Mouse (Mus musculus): ENCODE data around the gene Ackr4. TPM values are rescaled to one million over a fixed set of nuclear protein-coding genes. Genes with fewer than 3 reads are reported as not detected.

Ackr4 gene
- polyA plus RNA-seq, 1 experiment from 2014 or later, result 0.33 TPM

Other genes with a start within 250 kb of the Ackr4 start
- gene Nphp3, start 124.4 kb downstream of the Ackr4 start, polyA plus RNA-seq (2014; fragmentation: Nextera tagmentation; extraction: Ambion mirVana), result 1.9 and 2.2 TPM in 2 replicates
- gene Gm28305, start 86.3 kb downstream of the Ackr4 start, polyA plus RNA-seq (2014; fragmentation: Nextera tagmentation; extraction: Ambion mirVana), result not detected in 2 replicates
- 73.6 and 75.3 TPM in 2 replicates for gene Uba5, start 63.8 kb downstream of the Ackr4 start, polyA plus RNA-seq (2014; fragmentation: Nextera tagmentation; extraction: Ambion mirVana)
- gene Acad11, start 63.6 kb downstream of the Ackr4 start, polyA plus RNA-seq (2014; fragmentation: Nextera tagmentation; extraction: Ambion mirVana), result 7.4 and 8.1 TPM in 2 replicates
- 17.3 and 17.5 TPM in 2 replicates for gene Dnajc13, start 136.0 kb upstream of the Ackr4 start, polyA plus RNA-seq (2014; fragmentation: Nextera tagmentation; extraction: Ambion mirVana)
- gene Acpp, start 210.8 kb upstream of the Ackr4 start, polyA plus RNA-seq (2014; fragmentation: Nextera tagmentation; extraction: Ambion mirVana), result 0.10 and 0.17 TPM in 2 replicates